30 mouse cellular contexts compared by ENCODE assay signal in genomic region chr11:70980232-70980631, GRCm38 (mm10). TPM values are rescaled to one million over a fixed set of nuclear protein-coding genes. Genes with fewer than 3 reads are reported as not detected.
DNase-seq lines count a peak whose midpoint lies in the region; ATAC-seq and TF ChIP-seq lines count a peak whose summit lies in the region.
"Had no signal": no experiment of that assay in that cellular context is flagged by ENCODE, and none has a peak within 500 bp of the region (broad histone marks: within the 10 kb centered on the region; RNA-seq: fewer than 3 reads in every experiment).

No protein-coding gene starts in this region.

- 0 out of 2 replicates have a peak overlapping the region, but pooled peaks have one; percentile 2 for H3K9ac ChIP-seq in heart, embryonic 15.5 days
- H3K9ac ChIP-seq: embryonic facial prominence, embryonic 13.5 days; hindbrain, embryonic 12.5 days; midbrain, embryonic 12.5 days; neural tube, embryonic 12.5 days; stomach, embryonic 15.5 days had no signal

- H3K36me3 ChIP-seq in heart, embryonic 15.5 days = peaks cover 62% of the 10 kb centered on the region
- peaks cover 82% of the 10 kb centered on the region for H3K36me3 ChIP-seq in E14TG2a.4 (ENCODE audit: insufficient read depth, low read length)
- H3K36me3 ChIP-seq in splenic B cell, adult 2 months (ENCODE audit: control insufficient read depth, insufficient read depth, low read length, poor library complexity, severe bottlenecking) = peaks cover 3% of the 10 kb centered on the region; the same call in 1 of the 2 replicates

- no peaks in the 10 kb centered on the region for H3K9me3 ChIP-seq in heart, embryonic 15.5 days (replicated peaks)
- no peaks in the 10 kb centered on the region for H3K9me3 ChIP-seq in E14TG2a.4 (ENCODE audit: low read length)
- H3K9me3 ChIP-seq: embryonic facial prominence, embryonic 13.5 days; forebrain, embryonic 10.5 days; hindbrain, embryonic 12.5 days; megakaryocyte, embryonic 14.5 days; midbrain, embryonic 12.5 days; neural tube, embryonic 12.5 days; stomach, embryonic 15.5 days had no signal

- no peak for ATAC-seq in heart, embryonic 15.5 days (replicated peaks; ENCODE audit: insufficient number of reproducible peaks, insufficient read depth, low FRiP score, low read depth)
- ATAC-seq: forebrain, embryonic 16.5 days; intestine, postnatal 0 days; lung, postnatal 0 days; Patski had no signal

- no peak overlapping the region for H3K4me2 ChIP-seq in heart, embryonic 15.5 days
- H3K4me2 ChIP-seq: embryonic facial prominence, embryonic 13.5 days; hindbrain, embryonic 12.5 days; midbrain, embryonic 12.5 days; neural tube, embryonic 12.5 days; stomach, embryonic 15.5 days had no signal

- no peak overlapping the region for H3K4me3 ChIP-seq in heart, embryonic 15.5 days
- H3K4me3 ChIP-seq in E14TG2a.4 (replicated peaks; ENCODE audit: low read length) = peak overlapping the region; percentile 97
- H3K4me3 ChIP-seq: embryonic facial prominence, embryonic 13.5 days; forebrain, embryonic 10.5 days; gastrocnemius, adult 2 months; hindbrain, embryonic 12.5 days; layer of hippocampus, adult 2 months; megakaryocyte, embryonic 14.5 days; midbrain, embryonic 12.5 days; neural tube, embryonic 12.5 days; stomach, embryonic 15.5 days had no signal

- peaks cover 14% of the 10 kb centered on the region for H3K4me1 ChIP-seq in heart, embryonic 15.5 days (replicated peaks)
- H3K4me1 ChIP-seq in E14TG2a.4 (replicated peaks; ENCODE audit: low read depth, low read length) = peaks cover 47% of the 10 kb centered on the region

- no peak for DNase-seq in heart, adult 8-10 months (ENCODE audit: low spot score)
- peak; percentile 24 for DNase-seq in R1 (ENCODE audit: low read depth, low spot score)
- DNase-seq in splenic B cell, adult 2 months (ENCODE audit: low read depth, low spot score) = peak; percentile 16
- no peak for DNase-seq in right cerebral cortex, postnatal 25 days
- DNase-seq in spleen, postnatal 14 days (ENCODE audit: low spot score in 2 of 2) = no peak
- DNase-seq: adrenal gland, postnatal 14 days; cerebellum, adult 11-12 months; cerebellum, adult 9-11 months; embryo, embryonic 11 days; gastrocnemius, adult 2 months; kidney, postnatal 36 days; left cerebral cortex, postnatal 4 days; lung, adult 18-20 months; lung, postnatal 4 days; right cerebral cortex, adult 18-20 months; right cerebral cortex, postnatal 4 days had no signal

- H3K27ac ChIP-seq in heart, embryonic 15.5 days = no peak overlapping the region
- H3K27ac ChIP-seq: embryonic facial prominence, embryonic 13.5 days; forebrain, embryonic 10.5 days; gastrocnemius, adult 2 months; hindbrain, embryonic 12.5 days; layer of hippocampus, adult 2 months; midbrain, embryonic 12.5 days; neural tube, embryonic 12.5 days; stomach, embryonic 15.5 days had no signal

- WGBS in heart, embryonic 15.5 days = 82% methylated on average over 6 of the region's 6 CpGs

- H3K27me3 ChIP-seq in heart, embryonic 15.5 days = no peaks in the 10 kb centered on the region
- H3K27me3 ChIP-seq in E14TG2a.4 (ENCODE audit: insufficient read depth, low read length) = no peaks in the 10 kb centered on the region
- no peaks in the 10 kb centered on the region for H3K27me3 ChIP-seq in splenic B cell, adult 2 months (ENCODE audit: control insufficient read depth, insufficient read depth, low read length, poor library complexity, severe bottlenecking)
- H3K27me3 ChIP-seq: embryonic facial prominence, embryonic 13.5 days; hindbrain, embryonic 12.5 days; megakaryocyte, embryonic 14.5 days; midbrain, embryonic 12.5 days; neural tube, embryonic 12.5 days; Patski; stomach, embryonic 15.5 days had no signal

- no peak for TF ChIP-seq CTCF in E14TG2a.4 (conservative IDR thresholded peaks at IDR 0.05; ENCODE audit: low read length)

RNA-seq across cellular contexts. Expression of gene C1qbp, which starts 2.6 kb away (rescaled TPM):
- 231 and 266 TPM in 2 replicates for polyA plus RNA-seq in heart, embryonic 15.5 days (2015; fragmentation: Nextera tagmentation; extraction: Ambion mirVana)
- total RNA-seq in heart, adult 8-10 months (2022) = 100 to 1,000 TPM; 205 to 232 (median 222) TPM

RNA-seq across cellular contexts. Expression of gene Rpain, which starts 10.2 kb away (rescaled TPM):
- polyA plus RNA-seq in heart, embryonic 15.5 days (2015; fragmentation: Nextera tagmentation; extraction: Ambion mirVana) = 47.6 and 53.1 TPM in 2 replicates
- total RNA-seq in heart, adult 8-10 months (2022) = 10 to 100 TPM; 15.7 to 17.6 (median 16.7) TPM

RNA-seq across cellular contexts. Expression of gene Nup88, which starts 10.5 kb away (rescaled TPM):
- polyA plus RNA-seq in heart, embryonic 15.5 days (2015; fragmentation: Nextera tagmentation; extraction: Ambion mirVana) = 98.2 and 106 TPM in 2 replicates
- 10 to 100 TPM; 42.5 to 49.0 (median 45.9) TPM for total RNA-seq in heart, adult 8-10 months (2022)

RNA-seq across cellular contexts. Expression of gene Dhx33, which starts 24.0 kb away (rescaled TPM):
- 11.4 and 13.7 TPM in 2 replicates for polyA plus RNA-seq in heart, embryonic 15.5 days (2015; fragmentation: Nextera tagmentation; extraction: Ambion mirVana)
- total RNA-seq in heart, adult 8-10 months (2022) = 10 to 100 TPM in 3 of 4 experiments, 1 to 10 TPM in 1; 9.5 to 11.8 (median 10.6) TPM

RNA-seq across cellular contexts. Expression of gene Mis12, which starts 39.2 kb away (rescaled TPM):
- 23.0 and 25.4 TPM in 2 replicates for polyA plus RNA-seq in heart, embryonic 15.5 days (2015; fragmentation: Nextera tagmentation; extraction: Ambion mirVana)
- total RNA-seq in heart, adult 8-10 months (2022) = 1 to 10 TPM; 5.6 to 9.2 (median 6.9) TPM

Comparison
In these comparisons a context has a peak if more than half of its experiments do, and no peak if none do; other contexts are left out.
1. DNase-seq: peak in R1 (single experiment) and splenic B cell, adult 2 months (single experiment); none in heart, adult 8-10 months (single experiment), right cerebral cortex, postnatal 25 days (single experiment) and spleen, postnatal 14 days (0 of 2).